Mouse (Mus musculus) myocyte (in vitro differentiated cells): Measurements from ENCODE around the gene Csf1. TPM values are rescaled to one million over a fixed set of nuclear protein-coding genes. Genes with fewer than 3 reads are reported as not detected.
A peak's percentile ranks its signal among the peaks of the same experiment; 100 is the strongest.

ENCODE experiments used
- H3K27me3 ChIP-seq: one replicate; pipeline ENCODE4 v1.6.1; 2011; ENCODE audit not compliant: control insufficient read depth, insufficient read depth, insufficient read length
- H3K36me3 ChIP-seq: one replicate; pipeline ENCODE4 v1.6.1; 2011; ENCODE audit not compliant: control insufficient read depth, insufficient read depth
- H3K4me2 ChIP-seq: one replicate; pipeline ENCODE4 v1.6.1; 2011; ENCODE audit warnings: low read depth, control low read depth
- H3K4me3 ChIP-seq: one replicate; pipeline ENCODE4 v1.5.1; 2011; ENCODE audit warnings: mild to moderate bottlenecking, control low read depth, moderate library complexity
- H3K79me2 ChIP-seq: one replicate; pipeline ENCODE4 v1.6.1; 2011; ENCODE audit not compliant: control insufficient read depth, insufficient read depth
- H3ac ChIP-seq: one replicate; pipeline ENCODE4 v1.6.1; 2011; ENCODE audit not compliant: control insufficient read depth, insufficient read length
- CEBPB ChIP-seq: IDR thresholded peaks from 2 replicates; pipeline ENCODE4 v1.6.1; 2011; ENCODE audit warnings: mild to moderate bottlenecking, moderate library complexity; ENCODE audit not compliant: poor library complexity, insufficient read depth, severe bottlenecking
- E2F4 ChIP-seq: IDR thresholded peaks from one replicate; pipeline ENCODE4 v1.6.1; 2011; ENCODE audit warnings: mild to moderate bottlenecking, control low read depth, moderate library complexity; ENCODE audit not compliant: insufficient read depth
- MAX ChIP-seq: IDR thresholded peaks from one replicate; pipeline ENCODE4 v1.6.1; 2011; ENCODE audit warnings: low read depth, mild to moderate bottlenecking, control low read depth
- MYOD1 ChIP-seq, 3 experiments: IDR thresholded peaks; one replicate each; pipeline ENCODE4 v1.6.1; 2011; ENCODE audit warnings: control low read depth in 2 of 3, low read depth in 2 of 3, mild to moderate bottlenecking in 2 of 3, moderate library complexity in 1 of 3; ENCODE audit not compliant: insufficient read length in 2 of 3, control insufficient read depth in 1 of 3
- MYOG ChIP-seq, 3 experiments: IDR thresholded peaks; one replicate each; pipeline ENCODE4 v1.6.1; 2011; ENCODE audit warnings: control low read depth in 2 of 3, low read depth in 2 of 3, mild to moderate bottlenecking in 2 of 3; ENCODE audit not compliant: insufficient read length in 2 of 3, control insufficient read depth in 1 of 3, insufficient read depth in 1 of 3
- POLR2A ChIP-seq: IDR thresholded peaks from one replicate; pipeline ENCODE4 v1.6.1; 2011; ENCODE audit warnings: low read depth, mild to moderate bottlenecking, control low read depth, moderate library complexity; ENCODE audit not compliant: insufficient read length
- POLR2AphosphoS2 ChIP-seq: IDR thresholded peaks from one replicate; pipeline ENCODE4 v1.6.1; 2011; ENCODE audit warnings: low read depth, control low read depth; ENCODE audit not compliant: insufficient read length
- REST ChIP-seq: IDR thresholded peaks from one replicate; pipeline ENCODE4 v1.6.1; 2011; ENCODE audit warnings: mild to moderate bottlenecking, control low read depth, moderate library complexity; ENCODE audit not compliant: insufficient read depth, insufficient read length
- SRF ChIP-seq: IDR thresholded peaks from one replicate; pipeline ENCODE4 v1.6.1; 2011; ENCODE audit warnings: low read depth; ENCODE audit not compliant: control insufficient read depth, insufficient read length
- TCF12 ChIP-seq: IDR thresholded peaks from one replicate; pipeline ENCODE4 v1.6.1; 2011; ENCODE audit warnings: mild to moderate bottlenecking, control low read depth; ENCODE audit not compliant: poor library complexity, insufficient read depth, severe bottlenecking
- TCF3 ChIP-seq: IDR thresholded peaks from one replicate; pipeline ENCODE4 v1.6.1; 2011; ENCODE audit warnings: low read depth, control low read depth; ENCODE audit not compliant: insufficient read length
- USF1 ChIP-seq: IDR thresholded peaks from one replicate; pipeline ENCODE4 v1.6.1; 2011; ENCODE audit warnings: low read depth, mild to moderate bottlenecking, control low read depth, moderate library complexity
- polyA plus RNA-seq: library from polyadenylated mRNA; unstranded; fragments of >200 nt; fragmentation: generic; extraction: Trizol; gene quantifications from one replicate; pipeline ENCODE4 v1.2.1, GENCODE M21; 2012; ENCODE audit warnings: missing spikeins

The Csf1 gene
- polyA plus RNA-seq, 1 experiment: 68.1 TPM

- Histone ChIP-seq H3K79me2 (no peaks in the 10 kb centered on the region), H3K4me3 (no peak overlapping the region), H3K36me3 (no peaks in the 10 kb centered on the region), H3K4me2 (no peak overlapping the region), H3K27me3 (no peaks in the 10 kb centered on the region), H3ac (no peak overlapping the region)
- TF ChIP-seq USF1 (no peak), E2F4 (no peak), REST (no peak), MAX (no peak), CEBPB (no peak), TCF3 (no peak)
Measured at GRCm38 (mm10) chr3:107709156-107709555, 51.1 kb downstream of the Csf1 start.

GRCm38 (mm10) chr3:107707239-107707638 lies 53.0 kb downstream of the Csf1 start:
- Histone ChIP-seq H3ac (no peak overlapping the region), H3K79me2 (no peaks in the 10 kb centered on the region), H3K27me3 (no peaks in the 10 kb centered on the region), H3K4me3 (no peak overlapping the region), H3K36me3 (no peaks in the 10 kb centered on the region), H3K4me2 (peak overlapping the region; percentile 66)
- TF ChIP-seq TCF3 (no peak), USF1 (no peak), SRF (no peak), REST (no peak), POLR2A (no peak), TCF12 (peak; percentile 14), POLR2AphosphoS2 (no peak), MAX (no peak), MYOG (IDR thresholded peaks at IDR 0.05; ENCODE audit: control insufficient read depth in 1 of 3, insufficient read depth in 1 of 3, insufficient read length in 2 of 3, low read depth in 2 of 3) (no peak), CEBPB (peak; percentile 86), MYOD1 (IDR thresholded peaks at IDR 0.05; ENCODE audit: control insufficient read depth in 1 of 3, insufficient read length in 2 of 3, low read depth in 2 of 3) (peak in 1 of 3 experiments; percentile 25)

- no peaks in the 10 kb centered on the region for H3K36me3 ChIP-seq
- no peak overlapping the region for H3ac ChIP-seq
- no peak overlapping the region for H3K4me3 ChIP-seq
- H3K79me2 ChIP-seq: no peaks in the 10 kb centered on the region
- H3K4me2 ChIP-seq: peak overlapping the region; percentile 66
- no peak for TF ChIP-seq POLR2A
- TF ChIP-seq USF1: no peak
- peak; percentile 93 for TF ChIP-seq CEBPB
- no peak for TF ChIP-seq E2F4
- no peak for TF ChIP-seq MYOG (IDR thresholded peaks at IDR 0.05; ENCODE audit: control insufficient read depth in 1 of 3, insufficient read depth in 1 of 3, insufficient read length in 2 of 3, low read depth in 2 of 3)
- H3K27me3 ChIP-seq: no peaks in the 10 kb centered on the region
Measured at GRCm38 (mm10) chr3:107706164-107706563, 54.1 kb downstream of the Csf1 start.

DNA sequence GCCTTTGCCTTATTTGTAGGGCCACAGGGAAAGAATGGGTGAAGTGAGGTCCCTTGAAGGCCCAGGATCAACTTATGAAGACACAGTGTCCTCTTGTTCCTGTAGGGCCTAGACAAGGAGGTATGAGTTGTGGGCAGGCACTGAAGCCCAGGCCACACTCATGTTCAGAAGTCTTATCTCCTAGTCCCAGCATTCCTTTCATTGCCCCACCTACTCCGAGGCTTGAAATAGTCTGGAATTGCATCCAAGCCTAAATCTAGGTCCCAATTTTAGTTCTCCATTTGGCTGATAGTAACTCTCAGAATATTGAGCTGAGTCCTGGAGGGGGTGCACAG lies 55.9 kb downstream of the Csf1 start:
- Histone ChIP-seq H3ac (no peak overlapping the region), H3K36me3 (no peaks in the 10 kb centered on the region), H3K79me2 (no peaks in the 10 kb centered on the region), H3K27me3 (no peaks in the 10 kb centered on the region), H3K4me2 (peak overlapping the region; percentile 8), H3K4me3 (no peak overlapping the region)
- TF ChIP-seq REST: no peak
- no peak for TF ChIP-seq SRF
- no peak for TF ChIP-seq MYOG (IDR thresholded peaks at IDR 0.05; ENCODE audit: control insufficient read depth in 1 of 3, insufficient read depth in 1 of 3, insufficient read length in 2 of 3, low read depth in 2 of 3)
- no peak for TF ChIP-seq E2F4
- TF ChIP-seq MYOD1 (IDR thresholded peaks at IDR 0.05; ENCODE audit: control insufficient read depth in 1 of 3, insufficient read length in 2 of 3, low read depth in 2 of 3): no peak
- no peak for TF ChIP-seq MAX
- TF ChIP-seq CEBPB: no peak
- TF ChIP-seq USF1: no peak
- no peak for TF ChIP-seq POLR2AphosphoS2
- TF ChIP-seq POLR2A: no peak
- no peak for TF ChIP-seq TCF12
- no peak for TF ChIP-seq TCF3

- Histone ChIP-seq H3K4me3 (no peak overlapping the region), H3K27me3 (no peaks in the 10 kb centered on the region), H3K79me2 (no peaks in the 10 kb centered on the region), H3K36me3 (no peaks in the 10 kb centered on the region), H3K4me2 (no peak overlapping the region), H3ac (no peak overlapping the region)
- TF ChIP-seq REST: no peak
- no peak for TF ChIP-seq MYOD1 (IDR thresholded peaks at IDR 0.05; ENCODE audit: control insufficient read depth in 1 of 3, insufficient read length in 2 of 3, low read depth in 2 of 3)
- 0 out of 2 replicates have a peak, but pooled peaks have one; percentile 36 for TF ChIP-seq CEBPB
- no peak for TF ChIP-seq MAX
Measured at GRCm38 (mm10) chr3:107703675-107704370, 56.4 kb downstream of the Csf1 start.
